Mouse (Mus musculus) left cerebral cortex, adult 9 months (tissue): ENCODE measurements around the gene Lyz1.
"Not testable (repeated sequence)": the region's sequence is repeated elsewhere in the genome, so short reads cannot be mapped to it uniquely, and the experiment has no call there.

Experiments used
- DNase-seq, 2 experiments: peaks; one replicate each; pipeline ENCODE4 v3.0.0; 2022; ENCODE audit warnings: low spot score in 2 of 2

Lyz1 gene

GRCm38 (mm10) chr10:117287226-117287850 lies 5.3 kb downstream of the Lyz1 start:
- DNase-seq, result no peak

DNA sequence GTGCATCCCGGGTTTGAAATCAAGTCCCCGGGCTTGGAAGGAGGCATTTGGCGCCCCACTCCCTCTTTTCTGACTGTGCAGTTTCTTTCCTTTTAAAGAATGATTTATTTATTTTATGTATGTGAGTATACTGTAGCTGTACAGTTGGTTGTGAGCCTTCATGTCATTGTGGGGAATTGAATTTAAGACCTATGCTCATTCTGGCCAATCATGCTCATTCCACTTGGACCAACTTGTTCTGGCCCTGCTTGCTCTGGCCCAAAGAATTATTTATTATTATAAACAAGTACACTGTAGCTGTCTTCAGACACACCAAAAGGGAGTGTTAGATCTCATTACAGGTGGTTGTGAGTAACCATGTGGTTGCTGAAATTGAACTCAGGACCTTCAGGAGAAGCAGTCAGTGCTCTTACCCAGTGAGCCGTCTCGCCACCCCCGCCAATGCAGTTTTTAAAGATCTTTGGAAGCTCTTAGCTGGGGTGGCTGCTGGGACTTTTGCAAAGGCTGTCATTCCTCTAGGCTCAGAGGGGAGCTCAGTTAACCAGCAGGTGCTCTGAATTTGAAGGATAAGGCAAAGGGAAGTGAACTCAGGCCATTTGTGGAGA lies 6.2 kb downstream of the Lyz1 start:
- no peak for DNase-seq

GRCm38 (mm10) chr10:117285584-117285983 lies 7.1 kb downstream of the Lyz1 start:
- DNase-seq, result not testable (repeated sequence)

- DNase-seq, result no peak
These were observed 7.8 kb downstream of the Lyz1 start for GRCm38 (mm10) chr10:117284578-117285520.

DNA sequence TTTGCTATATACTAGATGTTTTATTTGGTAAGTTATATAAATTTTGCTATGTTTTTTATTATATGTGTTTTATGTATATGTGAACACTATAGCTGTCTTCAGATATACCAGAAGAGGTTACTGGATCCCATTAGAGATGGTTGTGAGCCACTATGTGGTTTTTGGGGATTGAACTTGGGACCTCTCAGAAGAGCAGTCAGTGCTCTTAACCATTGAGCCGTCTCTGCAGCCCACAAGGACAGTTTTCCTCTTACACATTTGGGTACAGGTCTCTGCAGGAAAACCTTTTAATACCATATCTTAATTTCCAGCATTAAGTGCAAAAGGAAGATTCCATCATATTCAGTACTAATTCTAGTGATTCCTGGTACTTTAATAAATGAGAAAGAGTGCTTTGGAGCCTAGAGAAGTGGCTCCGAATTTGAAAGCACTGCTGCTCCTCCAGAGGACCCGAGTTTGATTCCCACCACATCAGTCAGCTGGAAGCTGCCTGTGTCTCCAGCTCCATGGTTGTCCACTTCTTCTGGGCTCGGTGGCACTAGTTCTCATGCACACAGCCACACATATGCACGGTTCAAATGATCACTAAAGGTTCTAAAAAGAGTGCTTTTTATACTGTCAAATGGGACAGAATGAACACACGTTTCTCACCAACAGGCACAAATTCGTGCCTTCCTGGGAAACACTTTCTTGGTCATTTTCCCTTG lies 8.6 kb downstream of the Lyz1 start:
- no peak for DNase-seq

- not testable (repeated sequence) for DNase-seq
These were observed 9.5 kb downstream of the Lyz1 start for GRCm38 (mm10) chr10:117283196-117283595.

DNA sequence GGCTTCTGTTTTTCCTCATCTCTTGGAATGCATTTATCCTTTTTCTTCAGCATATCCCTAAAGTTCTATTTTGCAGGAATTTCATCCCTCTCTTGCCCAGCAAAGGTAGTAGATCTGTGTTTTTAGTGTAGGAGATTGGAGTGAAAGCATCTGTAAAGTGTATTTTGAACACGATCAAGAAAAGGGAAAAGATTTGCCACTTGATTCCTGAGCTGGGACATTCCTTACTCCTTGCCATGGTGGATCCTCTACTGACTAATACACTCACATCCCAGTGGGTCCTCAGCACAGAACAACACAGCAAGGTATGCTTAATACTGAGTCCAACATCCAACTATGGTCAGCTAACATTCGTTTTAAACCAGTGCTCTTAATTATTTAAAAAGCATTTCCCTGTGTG lies 10.1 kb downstream of the Lyz1 start:
- no peak for DNase-seq

- DNase-seq, result no peak
These were observed 10.6 kb downstream of the Lyz1 start, which contains the start of gene Lyz2 for GRCm38 (mm10) chr10:117282049-117282448. Lyz2 (minus strand) TSS chr10:117282321.

DNA sequence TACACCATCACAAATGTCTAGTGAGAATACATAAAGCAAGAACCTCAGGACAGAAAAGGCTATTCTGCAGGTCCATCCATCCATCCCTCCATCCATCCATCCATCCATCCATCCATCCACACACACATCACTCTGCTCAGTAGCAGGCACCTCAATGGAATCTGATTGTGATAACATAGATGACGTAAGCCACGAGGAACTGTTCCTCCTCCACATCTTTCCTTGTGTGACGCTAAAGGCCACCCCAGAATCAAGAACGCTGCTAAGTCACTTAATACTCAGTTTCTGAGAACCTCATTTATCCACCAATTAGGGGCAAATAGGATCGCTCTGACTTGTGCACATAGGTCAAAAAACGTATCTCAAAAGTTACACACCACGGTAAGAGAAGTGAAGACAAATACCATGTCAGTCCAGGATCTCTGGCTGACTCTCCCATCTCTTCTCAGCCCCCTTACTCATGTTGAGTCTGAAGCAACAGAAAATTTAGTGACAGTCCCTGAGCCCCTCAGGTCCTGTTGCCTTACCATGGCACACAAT lies 11.2 kb downstream of the Lyz1 start:
- no peak for DNase-seq

DNA sequence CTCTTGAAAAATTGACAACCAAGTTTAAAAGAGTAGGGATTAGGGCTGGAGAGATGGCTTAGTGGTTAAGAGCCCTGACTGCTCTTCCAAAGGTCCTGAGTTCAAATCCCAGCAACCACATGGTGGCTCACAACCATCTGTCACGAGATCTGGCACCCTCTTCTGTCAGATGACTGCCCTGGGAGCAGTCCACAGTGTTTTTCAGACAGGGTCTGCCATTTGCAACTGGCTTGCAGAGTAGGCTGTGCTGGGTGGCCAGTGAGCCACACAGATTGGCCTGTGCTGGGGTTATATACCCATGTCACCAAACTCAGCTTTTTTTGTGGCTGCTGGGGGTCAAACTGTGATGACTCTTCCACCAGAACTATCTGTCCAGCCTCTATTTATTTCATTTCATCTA lies 12.7 kb downstream of the Lyz1 start:
- no peak for DNase-seq

DNA sequence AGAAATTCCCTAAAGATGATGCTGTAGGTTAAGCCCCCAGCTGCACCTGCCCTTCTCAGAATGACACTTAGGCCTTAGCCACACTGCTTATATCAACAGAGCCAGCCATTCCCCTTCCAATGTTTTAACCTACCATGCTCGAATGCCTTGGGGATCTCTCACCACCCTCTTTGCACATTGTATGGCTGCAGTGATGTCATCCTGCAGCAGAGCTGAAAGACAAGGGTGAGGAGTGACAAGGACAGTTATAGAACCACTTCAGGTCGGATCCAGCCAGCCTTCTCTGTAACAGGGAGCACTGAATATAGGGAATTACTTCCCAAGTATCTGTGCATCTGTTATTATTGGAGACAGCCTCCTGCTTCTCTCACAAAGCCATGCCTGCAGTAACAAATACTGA lies 14.2 kb downstream of the Lyz1 start:
- DNase-seq, result not testable (repeated sequence)

- DNase-seq, result not testable (repeated sequence)
These were observed 14.9 kb downstream of the Lyz1 start for GRCm38 (mm10) chr10:117277779-117278178.

DNA sequence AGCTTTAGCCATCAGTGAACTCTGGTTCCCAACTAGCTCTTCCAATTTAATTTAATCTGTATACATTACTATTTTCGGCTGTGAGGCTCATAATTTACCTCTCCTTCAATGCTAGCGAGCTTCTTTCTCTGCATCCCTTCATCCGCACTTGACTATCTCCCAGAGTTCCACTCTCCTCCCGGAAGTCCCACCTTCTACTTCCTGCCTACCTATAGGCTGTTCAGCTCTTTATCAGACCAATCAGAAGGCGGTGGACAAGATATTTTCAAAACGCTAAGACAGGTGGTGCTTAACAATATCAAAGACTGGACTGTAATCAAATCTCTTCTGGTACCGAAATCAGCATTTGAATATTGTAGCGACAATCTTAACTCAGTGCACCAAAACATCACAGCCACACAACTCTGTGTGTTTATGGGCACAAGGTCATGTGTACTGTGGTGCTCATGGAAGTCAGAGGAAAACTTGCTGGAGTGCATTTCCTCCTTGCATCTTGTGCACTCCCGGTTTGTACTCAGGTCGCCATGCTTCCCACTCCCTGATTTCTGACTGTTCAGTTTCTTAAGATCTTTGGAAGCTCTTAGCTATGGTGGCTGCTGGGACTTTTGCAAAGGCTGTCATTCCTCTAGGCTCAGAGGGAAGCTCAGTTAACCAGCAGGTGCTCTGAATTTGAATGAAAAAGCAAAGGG lies 16.8 kb downstream of the Lyz1 start:
- DNase-seq, result no peak

DNA sequence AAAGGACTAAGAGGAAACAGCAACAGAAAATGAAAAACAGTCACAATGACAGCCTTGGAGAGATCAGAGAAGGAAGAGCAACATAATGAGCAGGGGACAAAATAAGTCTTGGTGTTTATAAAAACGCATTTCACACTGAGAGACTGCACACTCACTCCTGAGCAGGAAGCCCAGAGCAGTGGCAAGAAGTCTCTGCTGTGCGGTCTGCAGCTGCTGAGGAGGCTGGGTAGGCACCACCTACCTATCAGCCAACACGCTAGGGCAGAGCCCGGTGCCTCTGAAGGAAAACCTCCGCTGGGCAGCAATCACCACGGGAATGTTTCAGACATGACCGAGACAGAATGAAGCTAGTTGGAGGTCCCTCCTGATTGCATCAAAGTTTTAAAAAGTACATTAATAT lies 18.0 kb downstream of the Lyz1 start:
- DNase-seq, result not testable (repeated sequence)

- no peak for DNase-seq
These were observed 20.6 kb downstream of the Lyz1 start for GRCm38 (mm10) chr10:117272023-117272422.

DNA sequence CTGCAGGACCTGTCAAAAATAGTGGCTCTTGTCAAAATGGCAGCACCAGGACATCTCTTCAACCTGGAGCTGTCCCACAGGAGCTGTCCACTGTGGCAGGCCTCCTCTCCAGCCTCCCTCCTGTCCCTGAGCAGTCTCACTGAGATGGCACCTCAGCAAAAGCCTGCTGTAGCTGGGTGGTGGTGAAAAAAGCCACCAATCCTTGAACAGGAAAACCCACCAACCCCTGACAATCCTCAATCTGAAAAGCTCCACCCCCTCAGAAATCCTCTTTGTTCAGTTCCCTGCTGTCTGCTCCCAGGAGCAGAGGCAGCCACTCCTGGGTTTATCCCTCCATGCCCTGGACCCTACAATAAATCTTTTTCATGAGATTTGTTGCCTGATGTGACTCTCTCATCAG lies 32.8 kb downstream of the Lyz1 start:
- no peak for DNase-seq

DNA sequence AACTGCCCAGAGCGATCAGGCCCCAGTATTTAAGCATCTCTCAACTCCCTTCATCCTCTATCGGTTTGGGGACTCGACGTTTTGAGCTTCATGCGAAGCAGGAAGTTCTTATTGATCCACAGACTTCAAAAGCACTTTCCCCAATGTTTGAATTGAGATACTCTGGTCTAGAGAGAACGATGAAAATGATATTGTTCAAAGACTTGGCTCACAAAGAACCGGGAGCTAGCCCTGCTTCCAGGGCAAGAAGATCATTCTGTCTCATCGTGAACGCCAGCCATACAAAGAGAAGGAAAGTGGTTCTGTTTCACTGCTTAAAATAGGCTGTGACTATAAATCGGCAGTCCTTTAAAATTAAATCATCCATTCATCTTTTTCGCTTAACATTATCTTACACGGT lies 54.1 kb downstream of the Lyz1 start, which contains the start of gene 9530003J23Rik:
Gene 9530003J23Rik, minus strand, starts transcription at position 101 of the 400 bp plus-strand sequence.
- no peak for DNase-seq
